Mouse (Mus musculus) lung, postnatal 25 days (tissue): ENCODE data around the gene Uox.
A peak's percentile ranks its signal among the peaks of the same experiment; 100 is the strongest.

Source experiments
- DNase-seq: peaks from one replicate; pipeline ENCODE4 v3.0.0; 2022; ENCODE audit warnings: low spot score

The Uox gene

GRCm38 (mm10) chr3:146570148-146570782 lies at the start of gene Uox:
Uox (plus strand) TSS chr3:146570426.
- DNase-seq, result no peak

GRCm38 (mm10) chr3:146520798-146521651 lies 49.2 kb upstream of the Uox start, which contains the start of gene Rpf1:
Rpf1 (minus strand) TSS chr3:146521429.
- DNase-seq, result peak; percentile 94

- DNase-seq, result no peak
Observed at GRCm38 (mm10) chr3:146521652-146522020, 48.6 kb upstream of the Uox start.

DNA sequence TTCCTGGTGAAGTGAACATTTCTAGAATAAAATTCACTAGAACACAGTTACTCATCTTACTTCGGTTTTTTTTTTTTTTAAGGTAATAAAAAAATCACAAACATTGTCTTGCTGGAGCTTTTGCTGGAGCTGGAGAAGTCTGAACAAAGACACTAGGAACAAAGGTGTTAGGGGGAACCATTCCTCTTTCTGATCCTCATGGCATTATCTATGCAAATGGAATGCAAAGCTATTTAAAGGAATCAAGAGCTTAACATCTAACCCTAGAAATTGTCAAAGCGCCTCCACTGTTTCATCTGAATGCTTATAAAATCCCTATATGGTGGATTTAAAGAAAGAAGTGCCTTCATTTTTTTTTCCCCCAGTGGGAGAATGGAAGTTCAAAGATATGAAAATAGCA lies 41.9 kb upstream of the Uox start:
- DNase-seq, result no peak

GRCm38 (mm10) chr3:146534986-146535385 lies 35.2 kb upstream of the Uox start:
- DNase-seq, result no peak

DNA sequence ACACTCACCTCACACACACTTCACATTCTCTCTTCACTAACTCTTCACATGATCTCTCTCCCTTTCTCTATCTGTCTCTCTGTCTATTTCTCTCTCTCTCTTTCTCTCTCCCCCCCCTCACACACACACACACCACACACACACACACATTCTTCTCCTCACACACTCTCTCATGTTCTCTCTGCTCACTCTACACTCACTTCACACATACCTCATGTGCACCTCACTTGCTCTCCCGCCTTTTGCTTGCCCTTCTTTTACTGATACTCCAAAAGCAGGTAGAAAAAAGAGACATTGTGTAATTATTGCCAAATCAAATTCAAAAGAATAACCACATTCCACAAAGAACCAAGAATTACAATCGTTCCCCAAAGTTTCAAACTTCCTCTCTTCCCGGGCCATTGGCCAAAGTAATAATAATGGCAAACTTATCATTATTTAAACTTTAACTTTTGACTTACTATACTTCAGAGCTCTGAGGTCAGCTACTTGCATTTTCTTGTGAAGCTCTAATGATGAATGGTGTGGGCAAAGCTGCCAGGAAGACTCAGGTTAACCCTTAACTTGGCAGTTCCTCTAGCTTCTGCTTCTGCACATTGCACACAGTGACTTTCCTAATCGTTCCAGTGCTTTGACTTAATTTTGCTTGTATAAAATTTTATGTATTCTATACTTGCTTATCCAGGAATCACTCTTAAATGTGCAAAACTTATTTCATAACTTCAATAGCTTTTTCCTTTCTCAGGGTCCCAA lies 29.5 kb upstream of the Uox start:
- no peak for DNase-seq

DNA sequence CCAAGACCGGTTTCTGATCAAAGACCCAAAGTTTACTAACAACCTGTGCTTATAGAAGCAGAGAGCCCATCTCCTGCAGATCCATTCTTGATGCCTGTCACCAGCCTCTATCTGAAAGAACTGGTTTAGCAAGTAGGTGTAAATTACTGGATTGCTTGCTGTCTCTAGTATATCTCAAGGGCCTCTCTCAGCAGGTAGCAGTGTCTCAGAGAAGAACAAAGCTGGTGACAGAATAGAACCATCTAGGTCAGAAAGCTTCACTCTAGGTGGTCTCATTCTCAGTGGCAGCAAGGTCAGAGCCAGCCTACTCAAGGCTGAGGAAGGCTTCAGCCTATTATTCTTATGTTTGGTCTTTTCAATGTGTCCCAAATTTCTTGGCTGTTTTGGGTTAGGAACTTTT lies 26.6 kb upstream of the Uox start:
- DNase-seq, result no peak

DNA sequence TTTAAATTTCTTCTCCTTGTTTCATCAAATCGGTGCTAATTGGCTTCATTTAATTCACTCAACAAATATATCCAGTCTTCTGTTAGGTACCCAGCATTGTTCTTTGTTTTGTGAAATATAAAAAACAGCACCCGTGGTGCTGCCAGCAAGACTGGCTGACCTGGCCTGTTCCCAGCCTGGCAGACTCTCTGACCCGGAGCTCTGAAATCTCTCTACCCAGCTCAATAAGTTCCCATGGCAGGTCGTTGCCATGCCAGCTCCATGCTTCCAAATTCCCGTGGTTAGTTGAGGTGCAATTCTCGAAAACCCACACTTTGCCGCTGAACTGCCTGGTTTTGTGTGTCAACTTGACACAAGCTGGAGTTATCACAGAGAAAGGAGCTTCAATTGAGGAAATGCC lies 15.4 kb upstream of the Uox start:
- DNase-seq, result no peak

DNA sequence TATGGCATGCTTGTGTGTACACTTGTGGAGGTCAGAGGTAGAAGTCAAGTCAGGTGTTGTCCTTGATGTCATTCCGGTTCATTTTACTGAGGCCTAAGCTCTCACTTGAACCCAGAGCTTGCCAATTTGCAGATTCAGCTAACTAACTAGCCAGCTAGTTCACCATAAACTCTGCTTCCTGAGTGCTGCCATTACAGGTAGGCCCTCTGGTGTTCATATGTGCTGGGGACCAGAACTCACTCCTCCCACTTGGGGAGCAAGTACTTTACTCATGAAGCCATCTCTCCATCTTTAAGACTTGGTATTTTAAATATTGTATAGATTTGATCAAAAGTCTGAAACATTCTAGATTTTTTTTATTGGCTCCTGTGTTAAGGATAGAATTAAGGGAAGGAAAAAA lies 13.7 kb upstream of the Uox start:
- DNase-seq, result no peak

DNA sequence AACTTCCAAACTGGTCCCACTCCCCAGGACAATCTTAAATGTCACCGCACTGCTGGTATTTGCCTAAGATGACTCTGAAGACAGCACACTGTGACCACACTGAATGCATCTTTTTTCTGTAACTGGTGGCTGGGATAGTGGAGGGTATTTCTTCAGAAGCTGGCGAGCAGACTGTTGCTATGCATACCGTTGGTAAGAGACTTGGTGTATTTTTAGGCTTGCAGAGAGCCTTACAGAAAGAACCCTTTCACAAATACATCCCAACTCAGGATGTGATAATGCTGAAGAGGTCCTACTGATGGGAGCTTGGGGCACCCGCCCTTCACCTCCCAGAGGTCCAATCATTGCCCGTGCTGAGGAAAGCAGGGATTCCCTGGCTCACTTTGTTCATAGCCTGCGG lies 12.7 kb upstream of the Uox start:
- DNase-seq, result no peak

- no peak for DNase-seq
Observed at GRCm38 (mm10) chr3:146562936-146563335, 7.3 kb upstream of the Uox start.

GRCm38 (mm10) chr3:146564268-146565064 lies 5.8 kb upstream of the Uox start:
- peak; percentile 54 for DNase-seq

- no peak for DNase-seq
Observed at GRCm38 (mm10) chr3:146565065-146565411, 5.2 kb upstream of the Uox start.

DNA sequence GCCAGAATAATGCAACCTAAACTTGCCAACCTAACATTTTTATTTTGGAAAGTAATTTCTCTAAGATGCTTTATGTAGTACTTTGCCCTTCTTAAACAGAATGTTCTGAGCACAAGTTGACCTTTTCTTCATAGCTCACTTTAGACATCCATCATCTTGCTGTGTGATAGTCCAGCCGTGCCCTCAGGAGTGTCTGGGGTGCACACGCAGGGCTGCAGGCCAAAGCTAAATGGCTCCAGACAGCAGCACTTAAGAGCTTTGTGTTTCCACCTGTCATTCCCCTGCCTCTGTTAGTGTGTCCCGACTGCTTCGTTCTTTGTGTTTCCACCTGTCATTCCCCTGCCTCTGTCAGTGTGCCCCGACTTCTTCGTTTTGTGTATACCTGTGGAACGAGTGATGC lies 2.9 kb upstream of the Uox start:
- no peak for DNase-seq

GRCm38 (mm10) chr3:146567884-146568530 lies 2.2 kb upstream of the Uox start:
- no peak for DNase-seq

- no peak for DNase-seq
Observed at GRCm38 (mm10) chr3:146569594-146569993, 632 bp upstream of the Uox start.

- DNase-seq, result no peak
Observed at GRCm38 (mm10) chr3:146570939-146571338, 713 bp downstream of the Uox start.

DNA sequence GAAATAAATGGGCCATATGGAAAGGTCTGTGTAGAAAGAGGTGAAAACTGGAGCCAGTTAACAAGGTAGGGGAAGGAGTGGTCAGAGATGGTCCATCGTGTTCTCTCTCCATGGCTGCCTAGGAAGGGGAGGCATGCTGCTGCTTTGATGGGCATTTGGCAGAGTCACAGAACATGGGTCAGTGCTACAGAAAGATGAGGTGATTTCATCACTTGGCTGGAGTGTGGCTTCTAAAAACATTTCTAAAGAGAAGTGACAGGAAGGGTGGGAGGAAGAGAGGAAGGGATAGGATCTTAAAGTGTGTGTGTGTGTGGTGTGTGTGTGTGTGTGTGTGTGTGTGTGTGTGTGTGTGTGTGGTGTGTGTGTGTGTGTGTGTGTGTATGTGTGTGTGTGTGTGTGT lies 1.1 kb downstream of the Uox start:
- no peak for DNase-seq

DNA sequence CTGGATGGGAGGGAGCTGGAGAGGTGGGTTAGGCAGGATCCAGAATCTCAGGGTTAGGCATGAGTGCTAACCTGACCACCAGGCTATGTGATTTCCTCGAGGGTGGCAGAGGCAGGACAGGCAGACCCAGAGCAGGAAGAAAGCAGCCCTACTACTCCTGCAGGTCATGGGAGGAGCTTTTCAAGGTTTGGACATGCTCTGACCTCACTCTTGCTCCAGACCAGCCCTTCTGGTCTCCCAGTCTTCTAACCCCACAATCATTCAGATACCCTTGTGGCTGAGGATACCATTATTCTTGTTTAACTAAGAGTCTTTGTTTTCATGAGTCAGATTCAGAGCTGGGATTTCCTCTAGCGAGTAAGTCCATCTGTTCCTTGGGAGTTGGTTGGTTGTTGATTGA lies 7.4 kb downstream of the Uox start:
- no peak for DNase-seq

- no peak for DNase-seq
Observed at GRCm38 (mm10) chr3:146580039-146580729, 10.0 kb downstream of the Uox start.

GRCm38 (mm10) chr3:146583478-146583877 lies 13.3 kb downstream of the Uox start:
- no peak for DNase-seq
